Mouse (Mus musculus) gastrocnemius, postnatal 10 days (tissue): ENCODE measurements around the gene Gm8247. TPM values are rescaled to one million over a fixed set of nuclear protein-coding genes. Genes with fewer than 3 reads are reported as not detected.
"Not testable (repeated sequence)": the region's sequence is repeated elsewhere in the genome, so short reads cannot be mapped to it uniquely, and the experiment has no call there.

Experiments
- DNase-seq: peaks from one replicate; pipeline ENCODE4 v3.0.0; 2021; ENCODE audit warnings: mixed read lengths
- long read RNA-seq, 2 experiments: library from polyadenylated mRNA; stranded (forward); transcript quantifications; one replicate each; pipeline ENCODE4 v2.0.0; 2021
- total RNA-seq, 2 experiments: library from RNA; stranded (reverse); gene quantifications; 2 replicates each; pipeline ENCODE4 v1.2.3; 2021

Gm8247 gene
- not detected for total RNA-seq
- long read RNA-seq, experiment 1, result 0 reads
- long read RNA-seq, experiment 2, result 0 reads

DNA sequence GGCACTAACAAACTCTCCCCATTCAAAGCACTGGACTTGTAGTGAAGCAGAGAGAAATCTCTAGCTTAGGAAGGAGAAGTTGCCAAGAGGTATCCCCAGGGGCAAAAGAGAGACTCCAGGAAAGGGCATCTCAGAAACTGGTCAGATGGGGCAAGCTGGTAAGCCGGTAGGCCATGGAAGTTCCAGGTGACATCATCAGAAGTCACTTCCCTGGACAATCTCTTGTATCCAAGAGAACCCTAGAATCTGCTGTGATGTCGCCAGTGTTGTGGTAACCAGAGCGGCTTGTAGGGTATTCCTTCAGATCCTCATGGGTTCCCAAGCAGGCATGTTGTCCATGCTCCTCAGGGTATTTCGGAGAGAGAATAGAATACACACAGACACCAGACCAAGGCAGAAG, at the start of gene Gm8247:
Gene Gm8247 (plus strand): TSS at position 301 of the 400 bp plus-strand sequence.
- DNase-seq, result not testable (repeated sequence)

DNA sequence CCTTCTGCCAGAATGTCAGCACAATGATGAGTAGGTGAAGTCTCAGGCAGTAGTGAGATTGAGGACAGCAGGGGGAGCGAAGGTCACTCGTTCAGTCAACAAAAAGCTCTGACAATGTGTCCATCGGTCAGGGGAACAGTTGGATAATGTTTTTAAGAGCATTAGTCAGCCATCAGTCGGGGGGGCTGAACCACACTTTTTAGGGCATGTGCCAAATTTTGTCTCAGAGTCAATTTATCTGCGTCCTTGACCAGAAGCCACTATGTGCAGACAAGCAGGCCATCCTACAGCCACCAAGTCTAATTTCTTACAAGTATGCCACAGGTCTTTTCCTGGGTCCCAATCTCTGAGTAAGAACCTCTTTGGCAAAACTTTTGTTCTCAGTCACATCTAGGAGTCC, 35.0 kb upstream of the Gm8247 start:
- not testable (repeated sequence) for DNase-seq

DNA sequence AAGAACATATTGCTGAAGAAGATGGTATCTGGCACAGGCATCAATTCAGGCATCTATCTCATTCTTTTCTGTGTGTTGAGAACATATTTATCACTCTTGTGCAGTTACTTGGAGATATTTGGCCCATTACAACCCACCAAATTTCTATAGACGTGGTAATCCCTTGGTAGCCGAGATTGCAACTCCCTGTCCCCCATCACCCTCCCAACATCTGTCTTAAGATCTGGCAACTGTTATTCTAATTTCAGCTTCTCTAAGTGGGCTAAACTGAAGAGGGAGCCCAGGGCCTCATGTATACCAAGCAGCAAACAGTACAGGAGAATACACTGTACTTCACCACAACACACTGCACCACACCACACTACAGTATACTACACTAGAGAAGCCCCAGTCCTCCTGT, 8.8 kb downstream of the Gm8247 start:
- not testable (repeated sequence) for DNase-seq

DNA sequence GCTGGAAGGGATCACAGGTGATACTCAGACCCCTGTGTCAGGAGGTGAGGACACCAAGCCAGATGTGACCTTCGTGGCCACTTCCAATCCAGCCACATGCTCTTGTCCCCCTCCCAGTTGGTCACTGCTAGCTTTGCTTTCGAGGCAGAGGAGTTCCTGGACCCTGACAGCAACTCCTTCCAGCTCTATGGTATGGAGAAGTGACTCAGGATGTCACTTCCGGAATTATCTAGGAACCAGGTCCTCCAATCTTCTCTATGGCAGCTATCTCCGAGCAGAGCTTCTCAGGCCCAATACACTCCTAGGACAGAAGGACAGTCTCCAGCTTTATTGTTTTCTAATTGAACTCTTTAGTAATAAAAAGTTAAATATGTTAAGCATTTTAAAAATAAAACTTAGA, 44.8 kb downstream of the Gm8247 start, which contains the start of gene Gm5624:
Gene Gm5624 (minus strand): TSS at position 202 of the 400 bp plus-strand sequence.
- DNase-seq, result not testable (repeated sequence)

Other genes starting within 250 kb of the Gm8247 start
- not detected for gene Gm5930, start 244.6 kb upstream of the Gm8247 start, total RNA-seq
- gene Gm8229, start 217.8 kb upstream of the Gm8247 start, total RNA-seq, result not detected
- not detected for gene Gm3371, start 172.5 kb upstream of the Gm8247 start, total RNA-seq
- not detected for gene Gm8232, start 149.5 kb upstream of the Gm8247 start, total RNA-seq
- not detected for gene BC061237, start 90.7 kb upstream of the Gm8247 start, total RNA-seq
- gene Gm17093, start 64.9 kb upstream of the Gm8247 start, total RNA-seq, result not detected
- not detected for gene Gm5624, start 44.8 kb downstream of the Gm8247 start, total RNA-seq
- not detected for gene Gm8257, start 123.3 kb downstream of the Gm8247 start, total RNA-seq
- not detected for gene Gm8267, start 167.2 kb downstream of the Gm8247 start, total RNA-seq